Mouse (Mus musculus): ENCODE data around the gene Cog5. TPM values are rescaled to one million over a fixed set of nuclear protein-coding genes. Genes with fewer than 3 reads are reported as not detected.

Cog5 gene
- polyA plus RNA-seq, 1 experiment from 2014 or later: 7.6 TPM

DNA sequence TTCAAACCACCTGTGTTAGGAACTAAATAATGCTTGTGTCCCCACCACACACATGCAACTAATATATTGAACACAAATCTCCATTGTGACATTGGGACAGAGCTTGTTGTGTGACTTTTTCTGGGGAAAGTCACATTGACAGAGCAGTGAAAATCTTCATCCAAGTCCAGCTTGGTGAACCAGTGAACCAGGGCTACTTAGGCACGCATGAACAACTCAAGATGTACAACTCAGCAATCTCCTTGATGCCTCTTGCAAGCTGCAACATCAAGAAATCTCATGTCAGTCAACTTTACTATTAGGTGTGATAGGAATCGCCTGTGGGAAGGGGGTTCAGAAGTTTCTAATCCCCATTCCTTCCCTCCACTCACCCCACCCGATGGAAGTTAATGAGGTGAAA is 169.0 kb downstream of the Cog5 start:
- Histone ChIP-seq H3K4me2 (ENCODE audit: low read depth, low read length) (no peak overlapping the region), H3K9me3 (replicated peaks; ENCODE audit: control insufficient read depth, low read length) (no peaks in the 10 kb centered on the region), H3K4me1 (ENCODE audit: control insufficient read depth, low read depth, low read length) (no peaks in the 10 kb centered on the region), H3K4me3 (ENCODE audit: low read depth, low read length) (no peak overlapping the region), H3K27ac (ENCODE audit: low read length) (no peak overlapping the region), H3K9ac (ENCODE audit: low read depth, low read length) (no peak overlapping the region), H3K27me3 (ENCODE audit: control insufficient read depth, insufficient read depth, low read depth, low read length) (no peaks in the 10 kb centered on the region), H3K36me3 (ENCODE audit: control insufficient read depth, insufficient read depth) (no peaks in the 10 kb centered on the region)
- no peak for ATAC-seq (ENCODE audit: low read depth)
- 63% methylated on average over 3 of the region's 3 CpGs for WGBS (ENCODE audit: insufficient replicate concordance)

DNA sequence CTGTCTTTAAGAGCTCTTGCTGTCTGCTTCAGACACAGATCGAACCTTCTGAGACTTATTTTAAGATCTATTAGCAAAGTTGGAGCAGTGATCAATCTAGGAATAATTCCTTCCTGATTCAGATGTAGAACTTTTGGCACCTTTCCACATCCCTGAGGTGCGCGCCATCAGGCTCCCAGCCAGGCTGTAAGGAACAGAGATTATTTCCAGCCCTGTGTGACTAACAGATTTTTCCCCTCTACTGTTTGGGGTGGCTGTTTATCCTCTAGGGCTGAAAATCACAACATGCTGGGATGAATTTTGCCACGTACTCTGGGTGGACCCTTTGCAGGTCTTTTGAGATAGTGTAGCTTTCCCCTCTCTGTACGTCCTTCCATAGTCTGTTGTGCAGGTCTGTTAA is 170.2 kb downstream of the Cog5 start:
- H3K4me2 ChIP-seq (ENCODE audit: low read depth, low read length): no peak overlapping the region
- no peak overlapping the region for H3K4me3 ChIP-seq (ENCODE audit: low read depth, low read length)
- WGBS (ENCODE audit: insufficient replicate concordance): 77% methylated on average over 5 of the region's 5 CpGs

GRCm38 (mm10) chr12:31825821-31826220 is 171.2 kb downstream of the Cog5 start:
- H3K9ac ChIP-seq (ENCODE audit: low read depth, low read length): no peak overlapping the region
- no peak overlapping the region for H3K4me3 ChIP-seq (ENCODE audit: low read depth, low read length)
- no peaks in the 10 kb centered on the region for H3K27me3 ChIP-seq (ENCODE audit: control insufficient read depth, insufficient read depth, low read depth, low read length)
- H3K36me3 ChIP-seq (ENCODE audit: control insufficient read depth, insufficient read depth): no peaks in the 10 kb centered on the region
- no peaks in the 10 kb centered on the region for H3K4me1 ChIP-seq (ENCODE audit: control insufficient read depth, low read depth, low read length)
- no peaks in the 10 kb centered on the region for H3K9me3 ChIP-seq (replicated peaks; ENCODE audit: control insufficient read depth, low read length)
- 65% methylated on average over 10 of the region's 10 CpGs for WGBS (ENCODE audit: insufficient replicate concordance)
- H3K4me2 ChIP-seq (ENCODE audit: low read depth, low read length): no peak overlapping the region
- no peak for ATAC-seq (ENCODE audit: low read depth)
- H3K27ac ChIP-seq (ENCODE audit: low read length): no peak overlapping the region

More for the DNA sequence above, 170.2 kb downstream of the Cog5 start:
- H3K36me3 ChIP-seq (ENCODE audit: control insufficient read depth, insufficient read depth): no peaks in the 10 kb centered on the region
- no peak for ATAC-seq (ENCODE audit: low read depth)
- H3K9ac ChIP-seq (ENCODE audit: low read depth, low read length): no peak overlapping the region
- H3K27me3 ChIP-seq (ENCODE audit: control insufficient read depth, insufficient read depth, low read depth, low read length): no peaks in the 10 kb centered on the region
- no peaks in the 10 kb centered on the region for H3K9me3 ChIP-seq (replicated peaks; ENCODE audit: control insufficient read depth, low read length)
- H3K27ac ChIP-seq (ENCODE audit: low read length): no peak overlapping the region
- no peaks in the 10 kb centered on the region for H3K4me1 ChIP-seq (ENCODE audit: control insufficient read depth, low read depth, low read length)

DNA sequence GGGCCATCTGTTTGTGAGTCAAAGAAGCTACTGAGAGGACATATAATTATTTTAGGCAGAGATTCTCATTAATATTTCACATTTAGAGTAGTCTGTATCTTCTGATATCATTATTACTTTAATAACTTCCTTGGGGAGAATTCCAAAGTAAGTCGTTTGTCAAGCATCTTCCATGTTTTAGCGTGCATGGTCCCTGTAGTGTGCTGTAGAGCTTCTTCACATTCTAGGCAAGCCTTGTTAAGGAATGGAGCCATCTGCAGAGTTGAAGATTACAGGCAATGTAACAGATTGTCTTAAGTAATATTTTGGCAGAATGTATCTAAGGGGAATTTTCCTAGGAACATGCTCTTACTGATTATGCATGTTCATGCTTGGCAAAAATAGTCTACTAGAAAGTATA is 171.8 kb downstream of the Cog5 start:
- no peak for ATAC-seq (ENCODE audit: low read depth)
- 76% methylated on average over 2 of the region's 2 CpGs for WGBS (ENCODE audit: insufficient replicate concordance)
- H3K4me2 ChIP-seq (ENCODE audit: low read depth, low read length): no peak overlapping the region
- H3K4me1 ChIP-seq (ENCODE audit: control insufficient read depth, low read depth, low read length): no peaks in the 10 kb centered on the region
- no peak overlapping the region for H3K9ac ChIP-seq (ENCODE audit: low read depth, low read length)
- no peaks in the 10 kb centered on the region for H3K36me3 ChIP-seq (ENCODE audit: control insufficient read depth, insufficient read depth)
- H3K27ac ChIP-seq (ENCODE audit: low read length): no peak overlapping the region
- no peaks in the 10 kb centered on the region for H3K9me3 ChIP-seq (replicated peaks; ENCODE audit: control insufficient read depth, low read length)
- H3K27me3 ChIP-seq (ENCODE audit: control insufficient read depth, insufficient read depth, low read depth, low read length): no peaks in the 10 kb centered on the region
- H3K4me3 ChIP-seq (ENCODE audit: low read depth, low read length): no peak overlapping the region

- WGBS (ENCODE audit: insufficient replicate concordance): 72% methylated on average over 5 of the region's 5 CpGs
- no peaks in the 10 kb centered on the region for H3K36me3 ChIP-seq (ENCODE audit: control insufficient read depth, insufficient read depth)
- H3K4me2 ChIP-seq (ENCODE audit: low read depth, low read length): no peak overlapping the region
- H3K9me3 ChIP-seq (replicated peaks; ENCODE audit: control insufficient read depth, low read length): no peaks in the 10 kb centered on the region
- no peak overlapping the region for H3K4me3 ChIP-seq (ENCODE audit: low read depth, low read length)
- H3K4me1 ChIP-seq (ENCODE audit: control insufficient read depth, low read depth, low read length): no peaks in the 10 kb centered on the region
- ATAC-seq (ENCODE audit: low read depth): no peak
- H3K27me3 ChIP-seq (ENCODE audit: control insufficient read depth, insufficient read depth, low read depth, low read length): no peaks in the 10 kb centered on the region
- H3K27ac ChIP-seq (ENCODE audit: low read length): no peak overlapping the region
- H3K9ac ChIP-seq (ENCODE audit: low read depth, low read length): no peak overlapping the region
Observed at GRCm38 (mm10) chr12:31835480-31835879, 180.8 kb downstream of the Cog5 start.

- no peaks in the 10 kb centered on the region for H3K4me1 ChIP-seq (ENCODE audit: control insufficient read depth, low read depth, low read length)
- no peaks in the 10 kb centered on the region for H3K9me3 ChIP-seq (replicated peaks; ENCODE audit: control insufficient read depth, low read length)
- no peak overlapping the region for H3K4me2 ChIP-seq (ENCODE audit: low read depth, low read length)
- H3K4me3 ChIP-seq (ENCODE audit: low read depth, low read length): no peak overlapping the region
- no peaks in the 10 kb centered on the region for H3K27me3 ChIP-seq (ENCODE audit: control insufficient read depth, insufficient read depth, low read depth, low read length)
- no peak overlapping the region for H3K9ac ChIP-seq (ENCODE audit: low read depth, low read length)
- no peaks in the 10 kb centered on the region for H3K36me3 ChIP-seq (ENCODE audit: control insufficient read depth, insufficient read depth)
- 38% methylated on average over 1 of the region's 1 CpGs for WGBS (ENCODE audit: insufficient replicate concordance)
- no peak for ATAC-seq (ENCODE audit: low read depth)
- no peak overlapping the region for H3K27ac ChIP-seq (ENCODE audit: low read length)
Observed at GRCm38 (mm10) chr12:31836211-31836610, 181.5 kb downstream of the Cog5 start.

DNA sequence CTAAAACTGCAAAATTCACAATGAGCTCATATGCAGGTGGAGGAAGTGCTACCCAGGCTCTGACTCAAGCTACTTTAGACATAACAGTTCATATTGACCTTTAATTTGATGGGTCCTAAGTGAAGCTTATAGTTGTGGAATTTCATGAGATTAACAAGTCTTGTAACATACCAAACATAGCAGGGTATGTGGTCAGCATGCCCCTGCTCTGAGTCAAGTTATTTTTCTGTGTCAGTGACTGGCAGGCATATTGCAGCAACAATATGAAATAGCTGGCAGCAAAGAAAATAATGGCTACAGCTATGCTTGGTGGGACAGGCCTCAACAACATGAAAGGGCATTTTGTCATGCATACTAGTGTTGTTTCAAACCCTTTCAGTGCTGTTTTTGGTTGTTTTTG is 183.9 kb downstream of the Cog5 start:
- Histone ChIP-seq H3K9me3 (replicated peaks; ENCODE audit: control insufficient read depth, low read length) (no peaks in the 10 kb centered on the region), H3K4me3 (ENCODE audit: low read depth, low read length) (no peak overlapping the region), H3K9ac (ENCODE audit: low read depth, low read length) (no peak overlapping the region), H3K4me2 (ENCODE audit: low read depth, low read length) (no peak overlapping the region), H3K36me3 (ENCODE audit: control insufficient read depth, insufficient read depth) (no peaks in the 10 kb centered on the region), H3K27ac (ENCODE audit: low read length) (no peak overlapping the region), H3K27me3 (ENCODE audit: control insufficient read depth, insufficient read depth, low read depth, low read length) (no peaks in the 10 kb centered on the region), H3K4me1 (ENCODE audit: control insufficient read depth, low read depth, low read length) (no peaks in the 10 kb centered on the region)
- ATAC-seq (ENCODE audit: low read depth): no peak

GRCm38 (mm10) chr12:31839249-31839648 is 184.6 kb downstream of the Cog5 start:
- no peak for ATAC-seq (ENCODE audit: low read depth)
- H3K9ac ChIP-seq (ENCODE audit: low read depth, low read length): no peak overlapping the region
- H3K4me2 ChIP-seq (ENCODE audit: low read depth, low read length): no peak overlapping the region
- H3K4me3 ChIP-seq (ENCODE audit: low read depth, low read length): no peak overlapping the region
- no peaks in the 10 kb centered on the region for H3K4me1 ChIP-seq (ENCODE audit: control insufficient read depth, low read depth, low read length)
- no peak overlapping the region for H3K27ac ChIP-seq (ENCODE audit: low read length)
- no peaks in the 10 kb centered on the region for H3K36me3 ChIP-seq (ENCODE audit: control insufficient read depth, insufficient read depth)
- H3K9me3 ChIP-seq (replicated peaks; ENCODE audit: control insufficient read depth, low read length): no peaks in the 10 kb centered on the region
- H3K27me3 ChIP-seq (ENCODE audit: control insufficient read depth, insufficient read depth, low read depth, low read length): no peaks in the 10 kb centered on the region

DNA sequence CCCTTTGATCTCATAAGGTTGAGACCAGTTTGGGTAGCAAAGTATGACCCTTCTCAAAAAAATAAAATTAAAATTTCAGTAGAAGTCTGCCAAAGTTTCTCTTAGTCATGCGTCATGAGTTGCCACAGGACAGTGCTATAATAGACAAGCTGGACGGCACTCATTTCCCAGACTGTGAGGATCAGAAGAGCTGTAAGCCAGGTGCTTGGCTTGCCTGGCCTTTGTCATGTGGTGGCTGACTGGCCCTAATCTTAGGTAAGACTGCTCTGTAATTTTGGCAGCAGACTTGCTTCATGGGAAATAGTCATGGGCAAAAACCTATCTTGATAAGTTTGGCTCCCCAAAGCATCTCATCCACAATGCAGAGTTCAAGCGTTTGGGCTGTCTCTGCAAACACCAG is 191.4 kb downstream of the Cog5 start:
- peaks cover 3% of the 10 kb centered on the region; the same call in 1 of the 2 replicates for H3K4me1 ChIP-seq (ENCODE audit: control insufficient read depth, low read depth, low read length)
- no peaks in the 10 kb centered on the region for H3K9me3 ChIP-seq (replicated peaks; ENCODE audit: control insufficient read depth, low read length)
- H3K9ac ChIP-seq (ENCODE audit: low read depth, low read length): no peak overlapping the region
- H3K27me3 ChIP-seq (ENCODE audit: control insufficient read depth, insufficient read depth, low read depth, low read length): no peaks in the 10 kb centered on the region
- no peaks in the 10 kb centered on the region for H3K36me3 ChIP-seq (ENCODE audit: control insufficient read depth, insufficient read depth)
- H3K27ac ChIP-seq (ENCODE audit: low read length): no peak overlapping the region
- H3K4me3 ChIP-seq (ENCODE audit: low read depth, low read length): no peak overlapping the region
- 84% methylated on average over 3 of the region's 3 CpGs for WGBS (ENCODE audit: insufficient replicate concordance)
- H3K4me2 ChIP-seq (ENCODE audit: low read depth, low read length): no peak overlapping the region
- ATAC-seq (ENCODE audit: low read depth): no peak
